Mouse (Mus musculus) thymus, adult 2 months (tissue): Measurements from ENCODE around the gene Mybpc2. TPM values are rescaled to one million over a fixed set of nuclear protein-coding genes. Genes with fewer than 3 reads are reported as not detected.
A peak's percentile ranks its signal among the peaks of the same experiment; 100 is the strongest.

Experiments used
- DNase-seq: peaks from one replicate; pipeline ENCODE4 v3.0.0; 2021
- H3K27ac ChIP-seq: fragments of 200-500 bp; 2 replicates; pipeline ENCODE4 v1.5.1; 2012; ENCODE audit warnings: low read length, control low read depth; ENCODE audit not compliant: control insufficient read depth, insufficient read depth
- H3K27me3 ChIP-seq: fragments of 200-500 bp; 2 replicates; pipeline ENCODE4 v1.6.1; 2012; ENCODE audit warnings: mild to moderate bottlenecking, low read length, moderate library complexity, mixed read lengths; ENCODE audit not compliant: control insufficient read depth, insufficient read depth
- H3K36me3 ChIP-seq: fragments of 200-500 bp; 2 replicates; pipeline ENCODE4 v1.6.1; 2012; ENCODE audit warnings: mild to moderate bottlenecking, low read length, moderate library complexity; ENCODE audit not compliant: control insufficient read depth, insufficient read depth
- H3K4me1 ChIP-seq: fragments of 200-500 bp; replicated peaks from 2 replicates; pipeline ENCODE4 v1.6.1; 2012; ENCODE audit warnings: low read length; ENCODE audit not compliant: control insufficient read depth, insufficient read depth
- H3K4me3 ChIP-seq: fragments of 200-500 bp; 2 replicates; pipeline ENCODE4 v1.5.1; 2012; ENCODE audit warnings: mild to moderate bottlenecking, low read length, control low read depth, moderate library complexity; ENCODE audit not compliant: control insufficient read depth, insufficient read depth
- CTCF ChIP-seq: fragments of 200-500 bp; IDR thresholded peaks from 2 replicates; pipeline ENCODE4 v1.5.1; 2012; ENCODE audit warnings: mild to moderate bottlenecking, control low read depth, low read length, moderate library complexity, borderline replicate concordance; ENCODE audit not compliant: control insufficient read depth, poor library complexity, insufficient read depth; ENCODE audit errors: extremely low read depth
- POLR2A ChIP-seq: fragments of 200-500 bp; IDR thresholded peaks from 2 replicates; pipeline ENCODE4 v1.6.1; 2012; ENCODE audit warnings: mild to moderate bottlenecking, low read length, control low read depth, moderate library complexity; ENCODE audit not compliant: control insufficient read depth, poor library complexity, insufficient read depth; ENCODE audit errors: extremely low read depth
- WGBS: fragments of 180-500 bp; shearing (Covaris S2); methylation state at CpG from one replicate; pipeline ENCODE4 v1.1.7; 2018; 5-methylcytosine and 5-hydroxymethylcytosine counted together
- polyA plus RNA-seq: library from polyadenylated mRNA; depleted of rRNA; stranded (reverse); fragments of >200 nt; gene quantifications from 2 replicates; pipeline ENCODE4 v1.2.3, GENCODE M21; 2012

Mybpc2 gene
- polyA plus RNA-seq, 1 experiment = 0.53 TPM

DNA sequence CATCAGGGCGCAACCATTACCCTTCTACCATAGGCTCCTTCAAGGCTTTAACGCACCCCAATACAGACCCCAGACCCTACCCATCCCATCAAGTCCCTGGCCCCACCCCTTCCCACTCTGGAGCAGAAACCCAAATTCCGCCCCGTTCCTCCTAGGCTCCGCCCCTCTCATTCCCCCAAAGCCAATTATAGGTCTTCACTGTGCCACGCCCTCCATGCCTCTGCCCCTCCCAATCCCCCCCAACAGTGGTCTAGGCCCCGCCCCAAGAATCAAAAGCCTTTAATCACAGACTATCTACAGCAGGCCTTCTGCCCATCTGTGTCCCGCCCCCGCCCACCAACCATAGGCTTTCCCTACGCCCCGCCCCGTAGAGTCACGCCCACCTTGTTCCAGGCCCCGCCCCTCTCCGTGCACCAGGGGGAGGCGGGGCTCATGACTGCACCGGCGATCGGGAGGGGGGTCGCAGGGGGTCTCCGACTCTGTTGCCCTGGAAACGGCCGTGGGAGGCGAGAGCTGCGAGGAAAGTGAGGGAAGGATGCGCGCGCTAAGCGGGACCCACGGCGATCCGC is 28.8 kb upstream of the Mybpc2 start:
- peaks cover 7% of the 10 kb centered on the region for H3K4me1 ChIP-seq
- 3% methylated on average over 31 of the region's 32 CpGs for WGBS
- peaks cover 19% of the 10 kb centered on the region for H3K36me3 ChIP-seq
- no peaks in the 10 kb centered on the region for H3K27me3 ChIP-seq
- peak overlapping the region; percentile 89 for H3K27ac ChIP-seq
- peak; percentile 78 for DNase-seq
- 0 out of 2 replicates have a peak, but pooled peaks have one; percentile 10 for TF ChIP-seq POLR2A
- TF ChIP-seq CTCF = no peak
- peak overlapping the region; percentile 94 for H3K4me3 ChIP-seq

GRCm38 (mm10) chr7:44552141-44552908 is 27.9 kb upstream of the Mybpc2 start:
- H3K4me1 ChIP-seq = peaks cover 14% of the 10 kb centered on the region
- TF ChIP-seq POLR2A (no peak), CTCF (no peak)
- 95% methylated on average over 31 of the region's 31 CpGs for whole genome bisulfite sequencing
- DNase-seq = no peak
- H3K27ac ChIP-seq = no peak overlapping the region
- H3K4me3 ChIP-seq = no peak overlapping the region
- peaks cover 19% of the 10 kb centered on the region for H3K36me3 ChIP-seq
- H3K27me3 ChIP-seq = no peaks in the 10 kb centered on the region

GRCm38 (mm10) chr7:44551731-44552130 is 27.3 kb upstream of the Mybpc2 start:
- no peak for DNase-seq
- Histone ChIP-seq H3K4me3 (no peak overlapping the region), H3K27ac (no peak overlapping the region), H3K27me3 (no peaks in the 10 kb centered on the region), H3K36me3 (peaks cover 19% of the 10 kb centered on the region), H3K4me1 (peaks cover 19% of the 10 kb centered on the region)
- TF ChIP-seq CTCF (no peak), POLR2A (no peak)
- 98% methylated on average over 22 of the region's 22 CpGs for WGBS

DNA sequence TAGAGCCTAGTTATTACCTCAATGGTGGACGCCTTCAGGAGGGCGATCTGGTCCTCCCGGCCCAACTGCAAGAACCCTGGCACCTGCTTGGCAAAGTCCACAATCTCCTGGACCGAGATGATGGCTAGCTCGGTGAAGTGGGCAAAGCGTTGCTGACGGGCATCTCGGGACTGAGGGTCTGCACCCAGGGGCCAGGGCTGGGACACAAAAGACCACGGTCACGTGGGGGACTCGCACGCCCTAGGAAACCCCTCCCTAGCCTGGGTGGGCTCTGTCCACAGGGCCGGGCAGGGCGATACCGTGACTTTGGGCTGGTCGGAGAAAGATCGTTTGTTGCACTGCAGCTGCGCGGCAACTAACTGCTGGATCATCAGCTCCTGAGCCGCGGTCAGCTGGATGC is 26.8 kb upstream of the Mybpc2 start:
- no peak for DNase-seq
- Histone ChIP-seq H3K4me1 (peaks cover 20% of the 10 kb centered on the region), H3K4me3 (no peak overlapping the region), H3K27ac (no peak overlapping the region), H3K36me3 (peaks cover 19% of the 10 kb centered on the region), H3K27me3 (no peaks in the 10 kb centered on the region)
- 96% methylated on average over 21 of the region's 21 CpGs for WGBS
- no peak for TF ChIP-seq CTCF
- TF ChIP-seq POLR2A = no peak

DNA sequence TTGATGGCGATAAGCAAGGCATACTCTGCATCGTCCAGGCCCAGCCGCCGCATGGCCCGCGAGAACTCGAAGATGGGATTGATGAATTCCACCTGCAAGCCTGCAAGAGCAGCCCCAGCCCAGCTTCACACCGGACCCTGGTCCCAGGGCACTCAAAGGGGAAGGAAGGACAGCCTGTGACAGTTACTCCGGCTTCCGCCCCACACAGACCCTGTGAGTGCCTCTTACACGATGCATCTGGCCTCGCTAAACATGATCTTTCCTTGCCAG is 25.9 kb upstream of the Mybpc2 start:
- 98% methylated on average over 12 of the region's 12 CpGs for WGBS
- Histone ChIP-seq H3K4me1 (peaks cover 20% of the 10 kb centered on the region), H3K27ac (no peak overlapping the region), H3K4me3 (no peak overlapping the region), H3K36me3 (peaks cover 19% of the 10 kb centered on the region), H3K27me3 (no peaks in the 10 kb centered on the region)
- TF ChIP-seq POLR2A = no peak
- TF ChIP-seq CTCF = no peak
- no peak for DNase-seq

DNA sequence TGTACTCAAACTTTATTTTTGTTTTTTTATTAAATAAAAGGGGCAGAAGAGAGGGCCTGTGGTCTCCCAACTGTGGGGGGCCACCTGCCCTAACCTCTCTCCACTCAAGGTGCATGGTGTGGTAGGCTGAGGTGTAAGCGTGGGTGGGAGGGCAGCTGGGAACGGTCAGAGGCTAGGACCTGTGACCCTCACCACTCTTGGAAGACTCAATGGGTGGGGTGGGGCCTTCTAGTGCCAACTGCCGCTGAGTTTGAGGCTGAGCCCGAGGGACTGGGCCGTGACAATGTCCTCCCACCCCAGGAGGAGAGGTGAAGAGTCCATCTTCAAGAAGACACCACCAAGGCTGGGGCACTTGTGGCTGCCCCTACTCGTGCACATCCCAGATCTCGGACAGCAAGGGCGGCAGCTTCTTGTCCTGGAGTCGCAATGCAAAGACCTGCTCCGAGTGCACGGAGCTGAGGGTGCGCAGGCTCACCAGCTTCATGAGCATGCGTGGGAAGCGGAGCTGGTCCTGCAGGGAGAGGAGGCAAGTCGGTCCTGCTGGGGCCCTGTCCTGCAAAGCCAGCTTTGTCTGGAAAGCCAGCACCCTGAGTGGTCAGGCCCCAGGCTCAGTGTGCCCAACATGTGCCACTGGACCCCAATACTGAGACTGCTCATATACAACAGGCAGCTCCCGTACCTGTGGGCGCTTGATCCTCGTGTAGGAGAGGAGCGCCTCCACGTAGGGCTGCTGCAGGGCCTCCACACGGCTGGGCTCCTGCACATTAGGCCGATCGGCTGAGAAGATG is 25.4 kb upstream of the Mybpc2 start:
- DNase-seq = no peak
- H3K27ac ChIP-seq = no peak overlapping the region
- H3K27me3 ChIP-seq = no peaks in the 10 kb centered on the region
- no peak for TF ChIP-seq CTCF
- no peak for TF ChIP-seq POLR2A
- H3K4me3 ChIP-seq = no peak overlapping the region
- WGBS = 97% methylated on average over 23 of the region's 23 CpGs
- H3K36me3 ChIP-seq = peaks cover 19% of the 10 kb centered on the region
- H3K4me1 ChIP-seq = peaks cover 20% of the 10 kb centered on the region
